Mouse (Mus musculus): Measurements from ENCODE around the gene Rtn2. TPM values are rescaled to one million over a fixed set of nuclear protein-coding genes. Genes with fewer than 3 reads are reported as not detected.

Rtn2 gene
- polyA plus RNA-seq, 1 experiment from 2014 or later = 7.4 TPM

DNA sequence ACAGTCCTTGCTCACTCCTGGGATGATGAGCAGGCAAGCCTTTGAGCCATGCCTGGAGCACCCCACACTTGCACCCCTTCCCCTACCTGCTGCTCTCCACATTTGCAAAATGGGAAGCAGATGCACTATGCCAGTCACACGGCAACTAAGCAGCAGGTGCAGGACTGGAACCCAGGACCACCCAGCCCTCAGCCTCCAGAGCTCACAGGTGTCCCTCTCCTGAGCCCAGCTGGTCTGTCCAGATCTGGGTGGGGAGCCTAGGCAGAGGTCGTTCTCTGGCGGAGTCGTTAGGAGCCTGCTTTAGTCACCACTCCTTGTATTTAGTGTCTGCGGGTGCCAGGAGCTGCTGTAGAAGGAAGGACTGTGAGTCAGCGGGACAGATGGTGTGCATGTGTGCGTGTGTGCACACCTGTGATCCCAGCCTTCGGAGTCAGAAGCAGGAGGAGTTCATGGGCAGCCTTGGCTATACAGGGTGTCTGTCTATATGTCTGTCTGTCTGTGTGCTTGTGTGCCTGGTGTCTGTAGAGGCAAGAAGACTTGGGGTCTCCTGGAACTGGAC lies 41.4 kb upstream of the Rtn2 start:
- H3K27ac ChIP-seq = no peak overlapping the region

GRCm38 (mm10) chr7:19242005-19242404 lies 40.4 kb upstream of the Rtn2 start:
- no peak overlapping the region for H3K4me2 ChIP-seq (ENCODE audit: low read length)
- H3K9me3 ChIP-seq (replicated peaks; ENCODE audit: low read length) = no peaks in the 10 kb centered on the region
- 83% methylated on average over 1 of the region's 1 CpGs for WGBS
- H3K9ac ChIP-seq (ENCODE audit: low read depth, low read length) = no peak overlapping the region
- ATAC-seq (replicated peaks; ENCODE audit: low FRiP score, low read depth) (no peak), DNase-seq (ENCODE audit: low spot score) (no peak)
- H3K27me3 ChIP-seq (ENCODE audit: insufficient read depth, low read length) = no peaks in the 10 kb centered on the region
- no peak overlapping the region for H3K4me3 ChIP-seq (replicated peaks; ENCODE audit: low read depth, low read length)
- no peaks in the 10 kb centered on the region for H3K4me1 ChIP-seq (replicated peaks; ENCODE audit: insufficient read depth, low read length)
- TF ChIP-seq CTCF (IDR thresholded peaks at IDR 0.05; ENCODE audit: low read depth) = no peak
- H3K36me3 ChIP-seq (ENCODE audit: insufficient read depth, low read length) = 0 out of 2 replicates have a peak, but pooled peaks cover 16% of the 10 kb centered on the region
- H3K27ac ChIP-seq = no peak overlapping the region

More for the DNA sequence above, 41.4 kb upstream of the Rtn2 start:
- 83% methylated on average over 8 of the region's 8 CpGs for WGBS
- Histone ChIP-seq H3K27me3 (ENCODE audit: insufficient read depth, low read length) (no peaks in the 10 kb centered on the region), H3K9me3 (replicated peaks; ENCODE audit: low read length) (no peaks in the 10 kb centered on the region), H3K4me1 (replicated peaks; ENCODE audit: insufficient read depth, low read length) (no peaks in the 10 kb centered on the region), H3K36me3 (ENCODE audit: insufficient read depth, low read length) (0 out of 2 replicates have a peak, but pooled peaks cover 12% of the 10 kb centered on the region), H3K4me3 (replicated peaks; ENCODE audit: low read depth, low read length) (no peak overlapping the region), H3K9ac (ENCODE audit: low read depth, low read length) (no peak overlapping the region), H3K4me2 (ENCODE audit: low read length) (no peak overlapping the region)
- ATAC-seq (replicated peaks; ENCODE audit: low FRiP score, low read depth) (no peak), DNase-seq (ENCODE audit: low spot score) (no peak)
- TF ChIP-seq CTCF (IDR thresholded peaks at IDR 0.05; ENCODE audit: low read depth) = no peak

- H3K36me3 ChIP-seq (ENCODE audit: insufficient read depth, low read length) = 0 out of 2 replicates have a peak, but pooled peaks cover 16% of the 10 kb centered on the region
- DNase-seq (ENCODE audit: low spot score) (no peak), ATAC-seq (replicated peaks; ENCODE audit: low FRiP score, low read depth) (no peak)
- no peaks in the 10 kb centered on the region for H3K4me1 ChIP-seq (replicated peaks; ENCODE audit: insufficient read depth, low read length)
- no peaks in the 10 kb centered on the region for H3K27me3 ChIP-seq (ENCODE audit: insufficient read depth, low read length)
- H3K9me3 ChIP-seq (replicated peaks; ENCODE audit: low read length) = no peaks in the 10 kb centered on the region
- no peak overlapping the region for H3K4me3 ChIP-seq (replicated peaks; ENCODE audit: low read depth, low read length)
- H3K9ac ChIP-seq (ENCODE audit: low read depth, low read length) = no peak overlapping the region
- H3K27ac ChIP-seq = no peak overlapping the region
- WGBS = 64% methylated on average over 5 of the region's 5 CpGs
- H3K4me2 ChIP-seq (ENCODE audit: low read length) = no peak overlapping the region
- TF ChIP-seq CTCF (IDR thresholded peaks at IDR 0.05; ENCODE audit: low read depth) = no peak
Measured at GRCm38 (mm10) chr7:19243858-19244257, 38.6 kb upstream of the Rtn2 start.

DNA sequence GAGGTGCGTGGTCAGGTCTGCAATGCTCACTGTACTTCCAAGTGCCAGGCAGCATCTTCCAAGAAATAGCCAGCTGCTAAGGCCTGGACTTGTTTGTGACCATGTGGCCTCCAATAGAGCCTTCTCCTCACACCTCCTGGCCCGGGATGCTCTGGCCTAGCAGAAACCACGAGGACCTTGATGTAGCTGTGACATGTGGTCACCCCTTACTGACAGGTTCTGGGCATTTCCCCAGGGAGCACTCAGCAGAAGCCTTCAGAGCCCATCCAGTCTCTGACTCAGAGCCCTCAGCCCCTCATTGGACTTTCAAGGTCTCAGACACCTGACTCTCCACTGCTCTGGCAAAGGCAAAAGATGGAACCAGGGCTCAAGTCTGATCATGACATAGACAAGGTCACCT lies 37.3 kb upstream of the Rtn2 start:
- H3K9ac ChIP-seq (ENCODE audit: low read depth, low read length) = no peak overlapping the region
- no peak for DNase-seq (ENCODE audit: low spot score)
- no peaks in the 10 kb centered on the region for H3K27me3 ChIP-seq (ENCODE audit: insufficient read depth, low read length)

GRCm38 (mm10) chr7:19246855-19247254 lies 35.6 kb upstream of the Rtn2 start:
- Histone ChIP-seq H3K9me3 (replicated peaks; ENCODE audit: low read length) (no peaks in the 10 kb centered on the region), H3K27me3 (ENCODE audit: insufficient read depth, low read length) (no peaks in the 10 kb centered on the region), H3K27ac (no peak overlapping the region), H3K9ac (ENCODE audit: low read depth, low read length) (no peak overlapping the region), H3K4me3 (replicated peaks; ENCODE audit: low read depth, low read length) (no peak overlapping the region), H3K36me3 (ENCODE audit: insufficient read depth, low read length) (0 out of 2 replicates have a peak, but pooled peaks cover 16% of the 10 kb centered on the region), H3K4me2 (ENCODE audit: low read length) (no peak overlapping the region), H3K4me1 (replicated peaks; ENCODE audit: insufficient read depth, low read length) (no peaks in the 10 kb centered on the region)
- ATAC-seq (replicated peaks; ENCODE audit: low FRiP score, low read depth) (no peak), DNase-seq (ENCODE audit: low spot score) (no peak)
- WGBS = 100% methylated on average over 1 of the region's 1 CpGs
- no peak for TF ChIP-seq CTCF (IDR thresholded peaks at IDR 0.05; ENCODE audit: low read depth)

More for the DNA sequence above, 37.3 kb upstream of the Rtn2 start:
- 81% methylated on average over 3 of the region's 3 CpGs for WGBS
- Histone ChIP-seq H3K27ac (no peak overlapping the region), H3K4me1 (replicated peaks; ENCODE audit: insufficient read depth, low read length) (no peaks in the 10 kb centered on the region), H3K9me3 (replicated peaks; ENCODE audit: low read length) (no peaks in the 10 kb centered on the region), H3K36me3 (ENCODE audit: insufficient read depth, low read length) (0 out of 2 replicates have a peak, but pooled peaks cover 16% of the 10 kb centered on the region), H3K4me2 (ENCODE audit: low read length) (no peak overlapping the region), H3K4me3 (replicated peaks; ENCODE audit: low read depth, low read length) (no peak overlapping the region)
- no peak for ATAC-seq (replicated peaks; ENCODE audit: low FRiP score, low read depth)
- TF ChIP-seq CTCF (IDR thresholded peaks at IDR 0.05; ENCODE audit: low read depth) = no peak

GRCm38 (mm10) chr7:19247511-19247910 lies 34.9 kb upstream of the Rtn2 start:
- 0 out of 2 replicates have a peak, but pooled peaks cover 16% of the 10 kb centered on the region for H3K36me3 ChIP-seq (ENCODE audit: insufficient read depth, low read length)
- H3K9ac ChIP-seq (ENCODE audit: low read depth, low read length) = no peak overlapping the region
- WGBS = 70% methylated on average over 2 of the region's 2 CpGs
- H3K27me3 ChIP-seq (ENCODE audit: insufficient read depth, low read length) = no peaks in the 10 kb centered on the region
- H3K4me3 ChIP-seq (replicated peaks; ENCODE audit: low read depth, low read length) = no peak overlapping the region
- ATAC-seq (replicated peaks; ENCODE audit: low FRiP score, low read depth) = no peak
- H3K27ac ChIP-seq = no peak overlapping the region
- DNase-seq (ENCODE audit: low spot score) = no peak
- no peak overlapping the region for H3K4me2 ChIP-seq (ENCODE audit: low read length)
- no peak for TF ChIP-seq CTCF (IDR thresholded peaks at IDR 0.05; ENCODE audit: low read depth)
- no peaks in the 10 kb centered on the region for H3K9me3 ChIP-seq (replicated peaks; ENCODE audit: low read length)
- no peaks in the 10 kb centered on the region for H3K4me1 ChIP-seq (replicated peaks; ENCODE audit: insufficient read depth, low read length)

- no peak overlapping the region for H3K4me2 ChIP-seq (ENCODE audit: low read length)
- H3K4me1 ChIP-seq (replicated peaks; ENCODE audit: insufficient read depth, low read length) = no peaks in the 10 kb centered on the region
- H3K4me3 ChIP-seq (replicated peaks; ENCODE audit: low read depth, low read length) = no peak overlapping the region
- ATAC-seq (replicated peaks; ENCODE audit: low FRiP score, low read depth) (no peak), DNase-seq (ENCODE audit: low spot score) (no peak)
- H3K27ac ChIP-seq = no peak overlapping the region
- no peak for TF ChIP-seq CTCF (IDR thresholded peaks at IDR 0.05; ENCODE audit: low read depth)
- H3K9me3 ChIP-seq (replicated peaks; ENCODE audit: low read length) = no peaks in the 10 kb centered on the region
- no peaks in the 10 kb centered on the region for H3K27me3 ChIP-seq (ENCODE audit: insufficient read depth, low read length)
- WGBS = 78% methylated on average over 4 of the region's 4 CpGs
- H3K36me3 ChIP-seq (ENCODE audit: insufficient read depth, low read length) = peaks cover 18% of the 10 kb centered on the region
- no peak overlapping the region for H3K9ac ChIP-seq (ENCODE audit: low read depth, low read length)
Measured at GRCm38 (mm10) chr7:19252078-19252477, 30.3 kb upstream of the Rtn2 start.

All from kidney, postnatal 0 days (tissue).